Mouse (Mus musculus): ENCODE measurements around the gene Ccser1.

GRCm38 (mm10) chr6:61273430-61273829 lies 93.3 kb downstream of the Ccser1 start:
- TF ChIP-seq CTCF (IDR thresholded peaks at IDR 0.05; ENCODE audit: insufficient read depth, low read depth, low read length): no peak
- TF ChIP-seq POLR2A (IDR thresholded peaks at IDR 0.05; ENCODE audit: insufficient read depth, low read depth, low read length): no peak
